Mouse (Mus musculus) liver, postnatal 0 days (tissue): Measurements from ENCODE around the gene Cwf19l1. TPM values are rescaled to one million over a fixed set of nuclear protein-coding genes. Genes with fewer than 3 reads are reported as not detected.

Experiments used
- ATAC-seq: fragments of 200-750 bp; cut with Nextera tagmentation; 2 replicates; pipeline ENCODE4 v1.8.0; 2017; ENCODE audit warnings: mild to moderate bottlenecking, moderate library complexity
- DNase-seq: peaks from one replicate; pipeline ENCODE4 v3.0.0-alpha.2; 2016
- H3K27ac ChIP-seq: fragments of 300-500 bp; sonication (generic); 2 replicates; pipeline ENCODE4 v1.5.1; 2014; ENCODE audit warnings: antibody characterized with exemption, moderate library complexity, mild to moderate bottlenecking, low read depth
- H3K27me3 ChIP-seq: fragments of 300-500 bp; sonication (generic); 2 replicates; pipeline ENCODE4 v1.6.1; 2014; ENCODE audit warnings: low read length, control low read depth, mixed read lengths; ENCODE audit not compliant: insufficient read depth
- H3K36me3 ChIP-seq: fragments of 300-500 bp; sonication (generic); replicated peaks from 2 replicates; pipeline ENCODE4 v1.6.1; 2014; ENCODE audit warnings: mild to moderate bottlenecking, control low read depth, low read length, moderate library complexity, mixed read lengths; ENCODE audit not compliant: insufficient read depth
- H3K4me1 ChIP-seq: fragments of 300-500 bp; sonication (generic); 2 replicates; pipeline ENCODE4 v1.6.1; 2014; ENCODE audit warnings: antibody characterized with exemption, mild to moderate bottlenecking, control low read depth; ENCODE audit not compliant: insufficient read depth
- H3K4me2 ChIP-seq: fragments of 300-500 bp; sonication (generic); 2 replicates; pipeline ENCODE4 v1.6.1; 2014; ENCODE audit warnings: low read depth, mild to moderate bottlenecking, low read length, moderate library complexity, mixed read lengths
- H3K4me3 ChIP-seq: fragments of 300-500 bp; sonication (generic); 2 replicates; pipeline ENCODE4 v1.5.1; 2014; ENCODE audit warnings: low read depth, low read length
- H3K9ac ChIP-seq: fragments of 300-500 bp; sonication (generic); replicated peaks from 2 replicates; pipeline ENCODE4 v1.6.1; 2014; ENCODE audit warnings: mild to moderate bottlenecking, moderate library complexity
- H3K9me3 ChIP-seq: fragments of 300-500 bp; sonication (generic); 2 replicates; pipeline ENCODE4 v1.6.1; 2016; ENCODE audit warnings: mild to moderate bottlenecking, control low read depth, low read length, mixed read lengths
- CTCF ChIP-seq: sonication (generic); IDR thresholded peaks from 2 replicates; pipeline ENCODE4 v1.5.1; 2016; ENCODE audit warnings: antibody characterized with exemption, low read depth
- EP300 ChIP-seq: IDR thresholded peaks from 2 replicates; pipeline ENCODE4 v1.6.1; 2016; ENCODE audit warnings: antibody characterized with exemption, low read depth, mild to moderate bottlenecking
- WGBS: fragments of 180-500 bp; shearing (Covaris S2); extraction: QIAGEN DNeasy Blood & Tissue Kit; methylation state at CpG from one replicate; pipeline ENCODE4 v1.1.7; 2014; ENCODE audit not compliant: insufficient replicate concordance; 5-methylcytosine and 5-hydroxymethylcytosine counted together
- polyA plus RNA-seq: library from polyadenylated mRNA; unstranded; fragments of >200 nt; fragmentation: Nextera tagmentation; extraction: Ambion mirVana; gene quantifications from 2 replicates; pipeline ENCODE4 v1.2.1, GENCODE M21; 2015

Gene Cwf19l1
- polyA plus RNA-seq, 1 experiment from 2014 or later = 12.6 TPM

DNA sequence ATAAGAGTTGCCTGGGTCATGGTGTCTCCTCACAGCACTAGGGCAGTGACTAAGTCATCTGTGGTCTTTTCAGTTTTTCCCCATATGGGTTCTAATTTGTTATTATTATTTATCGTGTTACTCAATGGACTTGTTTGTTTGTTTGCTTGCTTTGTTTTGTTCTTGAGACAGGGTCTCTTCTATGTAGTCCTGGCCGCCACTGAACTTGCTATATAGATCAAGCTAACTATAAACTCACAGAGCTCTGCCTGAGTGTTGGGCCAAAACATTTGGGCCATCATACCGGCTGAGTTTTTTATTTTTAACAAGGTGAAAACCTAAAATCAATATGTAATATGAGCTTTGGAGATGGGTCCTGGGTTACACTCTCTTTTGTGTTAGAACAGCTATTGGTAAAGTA, 23.7 kb upstream of the Cwf19l1 start:
- Histone ChIP-seq H3K4me3 (no peak overlapping the region), H3K9ac (no peak overlapping the region), H3K36me3 (no peaks in the 10 kb centered on the region), H3K4me1 (no peaks in the 10 kb centered on the region), H3K27ac (no peak overlapping the region), H3K9me3 (no peaks in the 10 kb centered on the region), H3K4me2 (no peak overlapping the region), H3K27me3 (no peaks in the 10 kb centered on the region)
- 73% methylated on average over 3 of the region's 3 CpGs for WGBS
- no peak for DNase-seq
- no peak for ATAC-seq
- no peak for TF ChIP-seq EP300
- no peak for TF ChIP-seq CTCF

DNA sequence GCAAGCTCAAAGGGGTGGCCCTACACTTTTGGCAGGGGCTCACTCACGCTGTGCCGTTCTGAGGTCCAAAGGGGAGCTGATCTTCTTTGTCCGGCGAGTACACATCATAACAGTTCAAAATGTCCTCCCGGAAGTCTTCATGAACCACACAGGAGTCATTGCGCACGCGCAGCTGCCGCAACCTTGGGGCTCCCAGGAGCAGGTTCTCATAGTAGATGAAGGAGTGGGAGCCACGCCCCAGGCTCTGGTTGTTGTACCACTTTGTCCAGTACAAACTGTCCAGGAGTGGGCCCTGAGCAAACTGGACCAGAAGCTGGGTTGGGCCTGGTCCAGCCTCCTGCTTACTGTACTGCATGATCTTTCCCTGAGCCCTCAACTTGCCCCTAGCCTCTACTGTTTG, 21.3 kb upstream of the Cwf19l1 start:
- Histone ChIP-seq H3K9me3 (no peaks in the 10 kb centered on the region), H3K4me2 (no peak overlapping the region), H3K36me3 (no peaks in the 10 kb centered on the region), H3K9ac (no peak overlapping the region), H3K4me1 (no peaks in the 10 kb centered on the region), H3K4me3 (no peak overlapping the region), H3K27ac (no peak overlapping the region), H3K27me3 (no peaks in the 10 kb centered on the region)
- ATAC-seq (no peak), DNase-seq (no peak)
- TF ChIP-seq CTCF (no peak), EP300 (no peak)
- WGBS = 89% methylated on average over 10 of the region's 10 CpGs

DNA sequence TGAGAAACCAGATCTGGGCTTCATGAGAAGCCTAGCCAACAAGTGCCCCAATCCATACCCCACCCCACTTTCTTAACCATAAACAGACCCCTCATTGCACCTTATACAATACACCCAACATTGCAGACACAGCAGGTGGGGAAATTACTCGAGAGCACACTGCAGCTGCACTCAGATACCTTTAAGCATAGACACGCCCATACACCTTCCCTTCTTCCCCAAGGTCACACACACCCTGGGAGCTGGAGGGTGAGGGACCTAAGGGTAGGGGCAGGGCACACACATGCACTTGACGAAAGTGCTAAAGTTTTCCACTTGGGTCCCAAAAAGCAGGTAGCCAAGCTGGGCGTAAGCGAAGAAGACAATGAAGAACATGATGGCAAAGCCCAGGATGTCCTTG, 18.1 kb upstream of the Cwf19l1 start:
- H3K9me3 ChIP-seq = no peaks in the 10 kb centered on the region
- WGBS = 74% methylated on average over 5 of the region's 5 CpGs
- no peak overlapping the region for H3K27ac ChIP-seq
- no peaks in the 10 kb centered on the region for H3K36me3 ChIP-seq
- H3K9ac ChIP-seq = no peak overlapping the region
- no peaks in the 10 kb centered on the region for H3K4me1 ChIP-seq
- peaks cover 3% of the 10 kb centered on the region; the same call in 1 of the 2 replicates for H3K27me3 ChIP-seq
- H3K4me2 ChIP-seq = no peak overlapping the region
- DNase-seq = no peak
- no peak for ATAC-seq
- TF ChIP-seq EP300 (no peak), CTCF (no peak)
- H3K4me3 ChIP-seq = no peak overlapping the region

- no peak overlapping the region for H3K27ac ChIP-seq
- DNase-seq = no peak
- H3K9ac ChIP-seq = no peak overlapping the region
- TF ChIP-seq CTCF (no peak), EP300 (no peak)
- peaks cover 8% of the 10 kb centered on the region for H3K4me1 ChIP-seq
- no peak overlapping the region for H3K4me2 ChIP-seq
- no peaks in the 10 kb centered on the region; the same call in 1 of the 2 replicates for H3K36me3 ChIP-seq
- WGBS = 81% methylated on average over 2 of the region's 2 CpGs
- H3K9me3 ChIP-seq = no peaks in the 10 kb centered on the region
- ATAC-seq = no peak
- H3K4me3 ChIP-seq = no peak overlapping the region
- H3K27me3 ChIP-seq = peaks cover 3% of the 10 kb centered on the region; the same call in 1 of the 2 replicates
Observed at GRCm38 (mm10) chr19:44148991-44149390, 13.3 kb upstream of the Cwf19l1 start.

- Histone ChIP-seq H3K4me1 (peaks cover 8% of the 10 kb centered on the region), H3K4me2 (no peak overlapping the region), H3K36me3 (no peaks in the 10 kb centered on the region; the same call in 1 of the 2 replicates), H3K27me3 (peaks cover 3% of the 10 kb centered on the region; the same call in 1 of the 2 replicates), H3K9ac (no peak overlapping the region), H3K4me3 (no peak overlapping the region), H3K27ac (no peak overlapping the region), H3K9me3 (no peaks in the 10 kb centered on the region)
- TF ChIP-seq CTCF (peak; percentile 57), EP300 (no peak)
- DNase-seq = no peak
- ATAC-seq = no peak
- WGBS = 37% methylated on average over 2 of the region's 2 CpGs
Observed at GRCm38 (mm10) chr19:44148345-44148744, 12.7 kb upstream of the Cwf19l1 start.

GRCm38 (mm10) chr19:44146951-44147350, 11.3 kb upstream of the Cwf19l1 start:
- Histone ChIP-seq H3K27ac (no peak overlapping the region), H3K27me3 (peaks cover 3% of the 10 kb centered on the region; the same call in 1 of the 2 replicates), H3K4me1 (peaks cover 8% of the 10 kb centered on the region), H3K9ac (no peak overlapping the region), H3K4me3 (no peak overlapping the region), H3K36me3 (peaks cover 11% of the 10 kb centered on the region), H3K4me2 (no peak overlapping the region), H3K9me3 (no peaks in the 10 kb centered on the region)
- WGBS = 90% methylated on average over 8 of the region's 8 CpGs
- ATAC-seq = no peak
- DNase-seq = no peak
- TF ChIP-seq CTCF (no peak), EP300 (no peak)

DNA sequence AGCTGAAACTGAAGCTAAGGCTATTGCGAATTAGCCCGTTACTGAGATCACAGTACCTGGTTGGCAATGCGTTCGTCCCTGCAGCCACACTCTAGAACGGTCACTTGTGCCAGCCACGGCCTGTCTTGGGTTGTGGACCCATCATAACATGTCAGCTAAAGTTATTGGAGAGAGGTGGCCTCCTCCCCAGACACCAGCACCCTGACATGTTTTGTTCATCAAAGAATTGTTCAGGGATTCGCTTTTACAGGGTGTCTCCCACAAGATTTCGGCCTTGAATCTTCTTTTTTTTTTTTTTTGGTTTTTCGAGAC, 10.8 kb upstream of the Cwf19l1 start:
- Histone ChIP-seq H3K4me1 (peaks cover 8% of the 10 kb centered on the region), H3K27ac (no peak overlapping the region), H3K27me3 (peaks cover 3% of the 10 kb centered on the region; the same call in 1 of the 2 replicates), H3K9ac (no peak overlapping the region), H3K4me3 (peak overlapping the region; percentile 70), H3K36me3 (peaks cover 14% of the 10 kb centered on the region), H3K9me3 (no peaks in the 10 kb centered on the region), H3K4me2 (peak overlapping the region; percentile 84)
- WGBS = 66% methylated on average over 9 of the region's 9 CpGs
- DNase-seq (no peak), ATAC-seq (no peak)
- no peak for TF ChIP-seq EP300
- TF ChIP-seq CTCF = no peak
